Mouse (Mus musculus): ENCODE results near the gene Hnf4a.

The Hnf4a gene

GRCm38 (mm10) chr2:163492018-163492417, 14.6 kb upstream of the Hnf4a start, which contains the start of gene R3hdml:
Gene R3hdml, plus strand, starts transcription at chr2:163492318.
- peak in 1 of 2 experiments; percentile 16 for DNase-seq

- peak in 1 of 2 experiments; percentile 15 for DNase-seq
Observed at GRCm38 (mm10) chr2:163493031-163493430, 13.6 kb upstream of the Hnf4a start.

- peak; percentile 79 for DNase-seq
Observed at GRCm38 (mm10) chr2:163493976-163494375, 12.6 kb upstream of the Hnf4a start.

- DNase-seq: no peak
Observed at GRCm38 (mm10) chr2:163494456-163494855, 12.2 kb upstream of the Hnf4a start.

- peak; percentile 51 to 65 for DNase-seq
Observed at GRCm38 (mm10) chr2:163502219-163502618, 4.4 kb upstream of the Hnf4a start.

- no peak for DNase-seq
Observed at GRCm38 (mm10) chr2:163503191-163503590, 3.4 kb upstream of the Hnf4a start.

GRCm38 (mm10) chr2:163525761-163526243, 19.2 kb downstream of the Hnf4a start:
- peak; percentile 28 to 53 for DNase-seq

GRCm38 (mm10) chr2:163527497-163527896, 20.9 kb downstream of the Hnf4a start:
- DNase-seq: no peak

GRCm38 (mm10) chr2:163530418-163530817, 23.8 kb downstream of the Hnf4a start:
- no peak for DNase-seq

- peak; percentile 93 to 96 for DNase-seq
Observed at GRCm38 (mm10) chr2:163531917-163532316, 25.3 kb downstream of the Hnf4a start.

GRCm38 (mm10) chr2:163533226-163533625, 26.6 kb downstream of the Hnf4a start:
- DNase-seq: no peak

- peak; percentile 95 to 98 for DNase-seq
Observed at GRCm38 (mm10) chr2:163534958-163535524, 28.4 kb downstream of the Hnf4a start.

GRCm38 (mm10) chr2:163537443-163537842, 30.8 kb downstream of the Hnf4a start:
- no peak for DNase-seq

- no peak for DNase-seq
Observed at GRCm38 (mm10) chr2:163538410-163538809, 31.8 kb downstream of the Hnf4a start.

GRCm38 (mm10) chr2:163539321-163540040, 32.9 kb downstream of the Hnf4a start:
- DNase-seq: no peak

- DNase-seq: no peak
Observed at GRCm38 (mm10) chr2:163540231-163541117, 33.9 kb downstream of the Hnf4a start.

- peak in 1 of 2 experiments; percentile 15 for DNase-seq
Observed at GRCm38 (mm10) chr2:163541568-163542182, 35.1 kb downstream of the Hnf4a start.

- DNase-seq: no peak
Observed at GRCm38 (mm10) chr2:163542674-163543073, 36.1 kb downstream of the Hnf4a start.

- DNase-seq: no peak
Observed at GRCm38 (mm10) chr2:163546623-163547318, 40.2 kb downstream of the Hnf4a start.

GRCm38 (mm10) chr2:163548822-163549221, 42.2 kb downstream of the Hnf4a start:
- no peak for DNase-seq

GRCm38 (mm10) chr2:163549786-163550185, 43.2 kb downstream of the Hnf4a start:
- DNase-seq: peak in 1 of 2 experiments; percentile 22

- DNase-seq: no peak
Observed at GRCm38 (mm10) chr2:163552518-163552929, 45.9 kb downstream of the Hnf4a start.

Data from cerebellum, postnatal 10 days (tissue).